Mouse (Mus musculus) right cerebral cortex, postnatal 36 days (tissue): ENCODE measurements around the gene Pdzd8.

Experiments used
- DNase-seq, 2 experiments: peaks; one replicate each; pipeline ENCODE4 v3.0.0; 2022; ENCODE audit warnings: low spot score in 2 of 2, mixed read lengths in 1 of 2

Gene Pdzd8

DNA sequence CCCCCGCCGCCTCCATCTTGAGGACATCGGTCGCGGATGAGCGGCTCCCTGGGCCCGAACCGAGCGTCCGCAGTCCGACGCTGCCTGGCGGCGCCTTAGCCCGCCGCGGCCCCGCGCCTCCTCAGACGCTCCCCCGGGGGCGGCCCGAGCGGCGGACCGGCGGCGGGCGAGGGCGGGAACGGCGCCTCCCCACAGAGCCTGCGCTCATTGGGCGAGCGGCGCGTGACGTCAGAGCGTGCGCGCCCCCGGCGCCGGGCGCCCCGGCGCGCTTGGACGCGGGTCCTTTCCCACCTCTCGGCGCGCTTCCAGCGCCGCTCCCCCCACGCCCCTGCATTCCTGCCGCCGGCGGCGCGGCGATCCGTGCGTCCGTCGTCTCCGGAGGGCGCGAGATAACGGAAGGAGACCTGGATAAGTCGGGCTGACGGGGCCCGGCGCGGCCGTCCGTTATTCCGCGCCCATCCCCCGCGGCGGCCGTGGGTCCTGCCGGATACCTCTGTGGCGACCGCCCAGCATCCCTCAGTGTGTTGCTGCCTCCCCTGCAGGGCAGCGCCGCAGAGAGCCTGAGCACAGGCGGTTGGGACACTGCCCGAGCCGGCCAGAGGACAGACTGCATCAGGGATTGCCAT lies at the start of gene Pdzd8:
TSS of gene Pdzd8 (minus strand) at position 123 of the 626 bp plus-strand sequence.
- peak; percentile 83 to 84 for DNase-seq

DNA sequence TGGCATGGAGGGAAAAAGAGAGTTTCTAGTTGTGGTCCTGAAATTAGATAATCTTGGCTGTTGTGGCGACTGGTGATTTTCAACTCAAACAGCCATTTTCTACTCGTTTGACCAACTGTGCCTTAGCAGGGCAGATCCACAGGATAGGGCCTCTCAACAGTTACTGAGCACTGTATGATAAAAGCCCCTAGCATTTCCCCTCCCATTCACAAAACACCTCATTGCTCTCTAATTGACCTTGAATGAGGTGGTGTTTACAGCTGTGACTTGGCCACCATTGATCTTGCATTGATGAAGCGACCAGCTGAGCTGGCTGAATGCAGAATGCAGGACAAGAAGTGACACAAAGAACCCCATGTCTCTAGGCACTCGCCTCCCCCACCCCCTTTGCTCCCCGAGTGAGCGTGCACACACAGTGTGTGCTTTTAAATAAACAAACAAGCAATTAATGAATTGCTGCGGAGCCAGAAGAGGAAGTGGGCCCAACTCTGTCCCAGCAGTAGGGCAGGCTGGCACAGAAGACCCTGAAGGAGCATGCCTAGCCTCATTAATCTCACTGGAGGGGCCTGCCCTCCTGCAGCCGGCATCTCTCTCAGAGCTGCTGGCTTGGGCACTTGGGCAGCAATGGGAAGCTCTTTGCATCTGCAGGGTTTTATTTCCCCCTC lies 48.3 kb upstream of the Pdzd8 start:
- peak; percentile 46 to 56 for DNase-seq

DNA sequence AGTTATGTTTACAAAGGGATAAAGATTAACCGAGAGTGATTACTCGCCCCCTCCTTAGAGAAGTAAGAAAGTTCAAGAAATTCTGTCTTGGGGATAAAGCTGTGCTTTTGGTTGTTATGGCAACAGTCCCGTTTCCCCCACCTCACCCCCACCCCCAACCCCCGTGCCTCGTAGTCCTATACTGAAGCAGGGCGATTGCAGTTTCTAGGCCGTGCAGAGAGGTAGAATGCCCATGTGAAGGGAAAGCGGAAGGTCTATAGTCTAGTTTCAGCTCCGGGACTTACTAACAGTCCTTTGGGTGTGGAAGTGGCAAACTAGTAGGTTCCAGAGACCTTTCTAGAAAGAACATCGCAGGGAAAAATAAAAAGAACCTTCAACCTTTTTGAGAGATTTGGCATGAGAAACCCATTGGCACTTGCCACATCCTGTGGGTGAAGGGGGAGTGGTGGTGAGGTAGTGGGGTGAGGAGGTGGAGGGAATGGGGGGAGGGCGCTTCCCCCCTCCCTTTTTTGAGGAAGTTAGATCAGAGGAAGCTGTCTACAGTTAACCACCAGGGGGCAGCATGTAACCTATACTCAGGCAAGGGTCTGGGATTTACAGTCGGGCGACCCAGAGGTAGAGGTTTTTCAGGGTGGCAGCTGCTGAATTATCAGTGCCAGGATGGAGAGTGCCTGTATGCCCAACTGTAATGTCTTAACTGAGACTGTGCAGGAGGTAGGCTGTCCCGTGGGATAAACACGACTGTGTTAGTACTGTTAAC lies 43.4 kb upstream of the Pdzd8 start:
- DNase-seq: peak; percentile 32 to 37

DNA sequence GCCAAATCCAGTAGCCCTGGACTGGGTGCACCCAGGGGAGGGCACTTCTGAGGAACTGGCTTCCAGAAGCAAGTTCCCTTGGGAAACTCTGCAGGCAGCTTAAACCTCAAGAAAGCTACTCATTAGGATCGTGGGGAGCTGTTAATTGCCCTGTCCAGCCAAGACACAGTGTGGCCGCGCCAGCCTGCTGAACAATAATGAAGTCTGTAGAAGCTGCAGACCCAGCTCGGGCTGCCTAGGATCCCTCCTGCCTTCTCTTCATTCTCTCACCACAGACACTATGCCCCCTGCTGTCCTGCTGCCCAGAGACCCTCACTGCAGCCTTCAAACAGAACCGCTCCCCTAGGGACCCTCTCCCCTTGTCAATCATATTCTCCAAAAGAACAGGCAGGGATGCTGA lies 42.8 kb upstream of the Pdzd8 start:
- DNase-seq: peak; percentile 15 to 42

DNA sequence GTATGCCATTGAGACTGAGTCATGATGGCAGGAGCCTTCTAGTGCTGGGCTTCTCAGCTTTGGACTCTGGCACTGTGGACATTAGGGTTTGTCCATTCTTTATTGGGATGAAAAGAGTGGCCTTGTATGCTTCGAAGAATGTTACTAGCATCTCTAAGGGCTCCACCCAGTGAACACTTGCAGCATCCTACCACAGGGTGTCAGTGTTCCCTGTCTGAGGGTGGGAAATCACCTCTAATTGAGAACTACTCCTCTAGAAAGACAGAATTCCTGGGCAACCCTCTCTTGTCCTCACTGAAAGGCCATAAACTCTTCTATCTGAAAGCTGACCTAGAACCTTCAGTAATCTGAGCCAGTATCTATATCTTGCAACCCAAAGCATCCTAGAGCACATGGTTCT lies 41.6 kb upstream of the Pdzd8 start:
- no peak for DNase-seq

DNA sequence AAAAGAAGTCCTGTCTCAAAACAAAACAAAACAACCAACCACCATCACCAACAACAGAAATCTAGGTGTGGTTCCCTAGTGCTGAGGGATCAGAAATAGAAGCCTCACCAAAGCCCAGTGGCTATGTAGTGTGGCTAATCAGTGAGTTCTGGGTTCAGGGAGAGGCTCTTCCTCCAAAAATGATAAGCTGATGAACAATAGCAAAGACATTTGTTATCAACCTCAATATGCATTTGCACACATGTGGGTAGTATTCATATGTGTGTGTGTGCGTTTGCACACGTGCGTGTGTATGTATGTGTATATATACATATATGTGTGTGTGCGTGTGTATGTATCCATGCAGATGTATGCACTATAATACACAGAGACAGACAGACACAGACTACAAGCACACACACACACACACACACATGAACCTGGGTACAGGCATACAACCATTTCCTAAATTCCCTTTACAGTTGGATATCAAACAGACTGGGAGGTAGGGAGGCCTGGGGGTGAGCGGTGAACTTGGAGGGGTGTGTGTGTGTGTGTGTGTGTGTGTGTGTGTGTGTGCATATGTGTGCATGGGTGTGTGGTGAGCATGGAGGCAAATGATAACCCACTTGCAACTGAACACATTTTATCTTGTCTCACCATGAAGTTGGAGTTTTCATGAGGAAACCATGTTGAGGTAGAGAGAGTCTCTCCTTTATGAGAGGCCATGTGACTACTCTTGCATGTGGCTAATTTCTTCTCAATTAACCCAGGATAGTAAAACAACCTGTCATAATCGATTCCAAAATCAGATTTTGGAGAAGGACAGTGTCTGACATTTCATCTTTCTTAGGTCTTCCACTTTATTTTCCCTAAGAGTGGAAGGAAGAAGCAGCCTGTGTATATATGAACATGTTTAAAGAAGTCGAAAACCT lies 39.3 kb upstream of the Pdzd8 start:
- no peak for DNase-seq

DNA sequence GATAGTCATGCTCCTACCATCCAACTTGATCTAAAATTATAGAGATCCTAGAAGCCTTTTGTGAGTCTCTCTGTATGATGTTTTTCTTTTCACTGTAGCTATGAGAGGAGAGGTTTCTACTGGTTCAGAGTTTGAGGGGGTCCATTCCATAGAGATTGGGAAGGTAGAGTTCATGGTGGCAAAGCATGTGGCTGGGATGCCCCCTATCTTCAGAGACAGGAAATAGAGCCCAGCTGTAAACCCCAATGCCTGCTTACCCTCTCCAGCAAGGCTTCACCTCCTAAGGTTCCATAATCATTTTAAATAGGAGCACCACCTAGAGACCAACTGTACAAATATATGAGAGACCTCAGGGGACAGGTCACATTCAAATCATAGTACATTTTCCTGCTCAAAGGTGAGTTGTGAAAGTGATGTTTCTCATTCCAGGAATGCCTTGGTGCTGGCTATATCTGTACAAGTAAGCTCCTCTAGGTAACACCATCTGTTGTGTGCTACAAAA lies 36.9 kb upstream of the Pdzd8 start:
- DNase-seq: no peak

DNA sequence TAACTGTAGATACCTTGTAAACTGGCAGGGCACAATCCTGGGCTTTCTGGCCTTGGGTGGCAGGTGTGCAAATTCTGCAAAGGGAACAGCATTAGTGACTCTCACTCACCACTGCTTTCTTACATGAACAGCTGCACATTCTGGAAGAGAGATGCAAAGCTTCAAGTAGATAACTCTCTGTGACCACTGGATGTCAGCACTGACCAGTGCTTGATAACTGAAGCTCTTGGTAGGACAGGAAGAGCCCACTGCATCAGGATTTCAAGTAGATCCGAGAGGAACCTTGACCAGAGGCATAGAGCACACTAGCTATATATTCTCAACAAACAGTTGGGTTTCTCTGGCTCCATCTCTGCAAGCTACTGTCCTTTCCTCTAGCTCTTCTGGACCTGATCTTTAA lies 34.4 kb upstream of the Pdzd8 start:
- DNase-seq: no peak

DNA sequence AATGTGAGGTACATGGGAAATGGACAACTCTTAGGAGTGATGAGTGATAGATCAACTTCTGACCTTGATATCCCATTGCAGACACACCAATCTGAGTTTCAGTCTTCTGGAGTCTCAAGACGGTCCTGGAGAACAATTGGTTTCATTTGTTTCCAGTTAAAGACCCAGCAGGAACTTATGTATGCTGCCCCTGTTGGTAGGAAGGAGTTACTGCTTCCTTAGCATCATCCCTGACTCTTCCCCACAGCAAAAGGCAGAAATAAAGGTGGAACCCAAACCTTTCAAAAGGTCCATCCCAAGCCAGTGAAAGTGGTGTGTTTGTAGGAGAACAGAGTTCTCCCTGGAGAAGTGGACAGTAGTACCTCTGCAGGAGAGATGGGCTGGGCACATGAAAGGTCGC lies 30.9 kb upstream of the Pdzd8 start:
- DNase-seq: no peak

DNA sequence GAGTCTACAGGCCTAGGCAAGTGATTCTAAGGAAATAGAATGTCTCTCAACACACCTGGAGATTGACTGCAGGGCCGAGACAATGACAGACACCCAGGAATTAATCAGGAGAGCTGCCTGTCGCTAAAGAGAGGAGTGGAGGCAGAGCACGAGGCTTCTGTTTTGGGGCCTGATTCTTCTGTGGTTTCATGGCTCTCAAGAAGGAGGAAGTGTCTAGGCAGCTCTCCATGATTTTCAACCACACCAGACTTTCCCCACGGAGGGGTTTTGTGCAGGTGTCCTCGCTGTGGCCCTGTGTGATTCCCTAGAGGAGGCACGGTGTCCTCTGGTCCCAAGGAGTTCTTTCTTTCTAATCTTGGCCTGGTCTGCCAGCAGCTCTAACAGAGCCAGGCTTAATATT lies 29.4 kb upstream of the Pdzd8 start:
- no peak for DNase-seq

DNA sequence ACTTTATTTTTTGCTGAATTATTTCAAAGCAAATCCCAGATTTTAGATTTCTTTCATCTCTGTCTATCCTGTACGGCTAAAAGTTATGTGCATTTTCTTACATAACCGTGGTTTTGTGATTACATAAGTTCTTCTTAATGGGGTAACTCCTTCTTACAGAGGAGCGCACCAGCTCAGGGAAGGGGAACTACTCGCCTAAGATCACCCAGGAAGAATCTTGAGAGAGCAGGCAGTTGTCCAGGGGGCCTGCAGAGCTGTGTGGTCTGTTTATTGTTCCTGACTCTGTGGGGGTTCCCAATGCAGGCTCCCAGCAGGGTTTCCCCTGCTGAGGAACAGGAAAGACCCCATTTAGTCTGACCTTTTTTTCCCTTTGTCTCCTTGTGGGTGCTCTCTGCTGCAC lies 27.3 kb upstream of the Pdzd8 start:
- no peak for DNase-seq

DNA sequence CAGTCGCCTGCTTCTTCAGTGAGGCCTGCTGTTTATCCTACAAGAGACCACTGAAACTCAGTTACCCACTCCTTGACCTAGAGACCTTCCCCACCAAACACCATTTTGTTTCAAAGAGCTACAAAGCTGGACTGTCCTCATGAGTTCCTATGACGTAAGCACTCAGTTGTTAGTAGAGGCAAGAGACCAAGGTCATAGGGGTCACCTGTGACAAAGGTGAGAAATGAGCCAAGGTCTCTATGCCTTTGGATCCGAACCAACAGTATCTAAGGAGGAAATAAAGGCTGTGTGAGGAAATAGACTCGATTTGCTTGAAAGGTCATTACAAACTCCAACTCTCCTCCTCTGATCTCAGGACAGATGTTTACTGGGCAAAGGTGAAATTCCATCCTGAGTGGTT lies 25.4 kb upstream of the Pdzd8 start:
- DNase-seq: no peak

DNA sequence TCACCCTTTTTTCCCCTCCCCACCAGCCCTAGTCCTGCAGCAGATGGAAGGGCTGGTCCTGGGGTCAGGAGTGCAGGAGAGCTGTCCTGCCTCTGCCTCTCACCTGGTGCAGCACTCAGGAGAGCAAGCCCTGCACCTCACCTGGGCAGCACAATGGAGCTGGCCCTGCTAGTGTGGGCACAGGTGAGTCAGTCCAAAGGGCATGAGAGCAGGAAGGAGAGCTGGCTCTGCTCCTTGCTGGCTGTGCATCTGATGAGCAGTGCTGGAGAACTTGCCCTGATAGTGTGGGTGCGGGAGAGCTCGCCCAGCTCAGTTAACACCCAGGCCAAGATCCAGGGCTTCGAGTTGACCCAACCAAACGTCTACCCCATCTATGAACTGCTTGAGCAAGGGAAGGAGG lies 22.3 kb upstream of the Pdzd8 start:
- DNase-seq: no peak

DNA sequence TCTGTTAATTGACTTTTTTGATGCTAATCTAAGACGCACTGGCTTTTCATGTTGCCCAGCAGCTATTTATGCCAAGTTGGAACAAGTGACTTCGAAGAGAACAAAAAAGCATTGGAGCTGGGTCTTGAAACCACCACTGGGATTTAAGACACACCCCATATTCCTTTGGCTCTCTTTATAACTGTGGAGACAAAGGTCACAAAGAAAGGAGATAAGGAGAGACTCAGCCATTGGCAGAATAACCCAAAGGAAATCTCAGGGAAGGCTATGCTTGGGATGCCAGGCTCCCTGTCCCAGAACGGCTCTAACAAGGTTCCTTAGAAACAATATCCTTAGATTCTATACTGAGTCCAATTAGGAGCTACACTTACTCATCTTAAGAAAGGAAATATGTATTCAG lies 21.1 kb upstream of the Pdzd8 start:
- no peak for DNase-seq

DNA sequence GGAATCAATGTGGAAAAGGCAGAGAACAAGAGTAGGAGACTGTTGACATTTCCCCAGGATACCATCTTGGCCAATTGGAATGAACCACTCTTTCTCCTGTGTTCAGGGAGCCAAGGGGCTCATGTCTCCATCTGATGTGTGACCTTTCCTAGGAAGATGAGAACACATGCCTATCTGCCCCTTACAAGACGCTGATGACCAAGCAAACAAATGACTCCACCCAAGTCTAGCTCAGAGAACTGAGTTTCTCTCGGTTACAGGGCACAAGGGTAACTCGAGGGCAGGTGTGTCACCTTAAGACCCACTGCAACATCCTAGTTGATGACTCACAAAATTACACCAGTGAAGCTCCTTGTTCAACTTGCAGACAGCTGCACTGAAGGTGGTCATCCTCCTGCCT lies 18.1 kb upstream of the Pdzd8 start:
- no peak for DNase-seq

DNA sequence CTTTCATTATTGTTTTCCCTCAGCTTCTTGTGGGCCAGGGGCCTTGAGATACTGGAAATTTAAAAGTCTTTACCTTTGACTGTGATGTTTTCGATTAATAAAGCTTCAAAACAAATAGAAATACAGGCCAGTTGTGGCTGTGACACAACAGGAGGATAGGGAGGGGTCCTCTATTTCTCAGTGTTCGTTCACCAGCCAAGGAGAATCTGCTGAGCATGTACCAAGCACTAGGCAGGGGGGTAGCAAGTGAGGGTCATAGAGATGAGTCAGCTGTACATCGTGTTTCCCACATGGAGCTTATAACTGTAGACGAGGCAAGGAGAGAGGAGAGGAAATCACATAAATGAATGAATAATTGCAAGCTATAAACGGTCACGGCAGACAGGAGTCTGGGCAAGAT lies 17.1 kb upstream of the Pdzd8 start:
- no peak for DNase-seq

DNA sequence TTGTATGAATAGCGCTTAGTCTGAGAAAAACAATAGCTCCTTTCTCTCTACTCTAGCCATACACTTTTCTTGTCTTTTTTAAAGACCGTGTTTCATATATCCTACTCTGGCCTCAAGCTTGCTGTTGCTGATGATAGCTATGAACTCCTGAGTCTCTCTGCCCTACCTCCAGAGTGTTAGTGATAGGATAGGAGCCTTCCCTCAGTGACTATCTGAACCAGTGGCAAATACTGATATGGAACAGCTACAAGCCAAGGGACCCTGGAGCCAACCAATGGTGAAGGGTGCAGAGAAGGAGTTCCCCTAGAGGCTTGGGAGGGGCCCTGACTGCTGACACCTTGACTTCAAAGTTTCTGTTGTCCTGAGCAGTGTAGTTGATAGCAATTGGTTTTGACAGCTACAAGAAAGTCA lies 14.9 kb upstream of the Pdzd8 start:
- no peak for DNase-seq

DNA sequence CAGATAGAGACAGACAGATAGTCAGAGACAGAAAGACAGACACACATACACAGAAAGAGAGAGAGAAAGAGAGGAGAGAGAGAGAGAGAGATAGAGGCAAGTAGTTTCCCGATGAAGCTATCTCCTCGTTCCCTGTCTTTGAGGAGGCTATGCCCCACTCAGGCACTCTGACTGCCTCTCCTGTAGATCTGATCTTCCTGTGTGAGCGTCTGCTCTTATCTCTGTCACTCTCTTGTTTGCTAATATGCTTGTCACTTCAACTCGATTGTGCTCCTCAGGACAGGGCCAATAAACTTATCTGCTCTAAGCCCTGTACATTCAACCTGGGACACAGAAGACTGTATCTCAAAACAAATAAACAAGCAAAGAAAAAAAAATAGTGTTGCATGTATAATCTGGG lies 13.6 kb upstream of the Pdzd8 start:
- DNase-seq: no peak

DNA sequence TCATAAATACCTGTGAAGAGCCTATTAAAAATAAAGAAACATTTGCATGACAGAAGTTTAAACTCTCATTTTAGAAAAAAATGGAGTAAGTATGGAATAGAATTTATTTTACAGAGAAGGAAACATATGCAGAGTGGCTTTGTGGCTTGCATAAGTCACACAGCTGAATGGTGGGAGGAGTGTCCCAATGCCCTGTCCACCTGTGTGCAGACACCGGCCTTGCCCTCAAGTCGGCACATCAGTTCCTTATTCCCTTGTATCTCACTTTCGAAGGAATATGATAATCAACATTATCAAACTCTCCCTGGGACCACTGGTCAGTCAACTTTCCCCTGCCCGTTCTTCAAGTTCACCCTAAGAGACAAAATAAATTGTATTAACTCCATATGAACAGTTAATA lies 12.3 kb upstream of the Pdzd8 start:
- DNase-seq: no peak

DNA sequence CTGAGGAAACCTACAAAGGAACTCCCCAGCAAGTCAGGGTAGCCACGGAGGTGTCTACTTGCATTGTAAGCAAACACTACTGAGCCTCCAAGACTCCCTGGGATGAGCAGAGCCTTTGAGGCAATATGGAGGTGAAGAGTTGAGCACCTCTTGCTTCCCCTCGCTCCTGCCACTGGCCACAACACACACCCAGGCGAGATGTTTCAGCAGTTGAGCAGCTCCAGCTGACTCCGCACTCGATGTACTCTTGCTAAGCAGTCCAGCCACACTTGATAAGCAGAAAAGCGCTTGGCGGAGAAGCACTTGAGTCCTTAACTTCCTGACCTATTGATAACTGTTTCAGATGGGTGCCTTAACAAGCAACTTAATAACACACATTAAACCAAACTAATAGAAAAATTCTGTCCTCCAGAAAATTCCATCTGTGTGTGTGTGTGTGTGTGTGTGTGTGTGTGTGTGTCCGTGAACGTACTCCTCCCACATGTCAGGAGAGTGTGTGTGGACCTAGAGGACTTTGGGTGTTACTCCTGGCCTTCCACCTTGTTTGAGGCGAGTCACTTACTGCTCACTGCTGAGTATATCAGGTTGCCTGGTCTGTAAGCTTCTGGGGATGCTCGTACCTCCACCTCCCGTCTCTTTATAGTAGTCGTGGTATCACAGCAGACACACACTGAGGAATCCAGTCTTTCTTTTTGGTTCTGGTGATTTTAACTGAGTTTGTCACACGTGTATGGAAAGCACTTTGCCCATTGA lies 11.4 kb upstream of the Pdzd8 start:
- no peak for DNase-seq

DNA sequence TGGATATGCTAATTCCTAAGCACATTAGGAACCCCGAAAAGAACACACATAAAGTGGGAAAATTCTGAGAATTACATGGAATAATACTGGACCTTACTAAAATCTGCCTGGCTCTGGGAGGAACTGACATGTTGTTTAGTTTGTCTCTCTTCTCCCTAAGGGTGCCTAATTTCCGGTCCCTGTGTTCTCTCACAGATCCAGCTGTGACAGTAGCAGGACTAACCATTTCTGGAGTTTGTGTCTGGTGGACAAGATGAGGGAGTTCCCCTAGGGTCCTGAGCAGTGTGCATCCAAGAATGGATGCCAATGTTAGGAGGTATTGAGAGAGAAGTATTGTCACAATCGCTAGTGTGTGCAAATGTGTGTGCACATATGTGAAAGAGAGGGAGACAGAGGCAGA lies 10.8 kb upstream of the Pdzd8 start:
- DNase-seq: no peak
